Mouse (Mus musculus): Measurements from ENCODE around the gene Gdpd3. TPM values are rescaled to one million over a fixed set of nuclear protein-coding genes. Genes with fewer than 3 reads are reported as not detected.

The Gdpd3 gene
- total and polyA plus RNA-seq, 3 experiments = 1.3 to 1.6 (median 1.5) TPM

- dilution Hi-C loops (cut with MboI; ENCODE audit: extremely low pct_ligation_motif_present, extremely low pct_unique_long_range_greater_than_20kb, low sequenced_read_pairs) (no loop called here), in situ Hi-C loops (cut with MboI; ENCODE audit: low pct_ligation_motif_present, low pct_unique_long_range_greater_than_20kb, low sequenced_read_pairs) (no loop called here)
- peaks cover 16% of the 10 kb centered on the region for H3K79me2 ChIP-seq (replicated peaks; ENCODE audit: control insufficient read depth, extremely low read depth, insufficient read depth, poor library complexity, severe bottlenecking)
- H3K4me1 ChIP-seq (ENCODE audit: control insufficient read depth in 1 of 2, insufficient read depth in 2 of 2) = peaks cover 0 to 9% of the 10 kb centered on the region in 2 experiments; a peak in 2 of 4 replicates
- H3K27me3 ChIP-seq (replicated peaks) = no peaks in the 10 kb centered on the region
- H3K27ac ChIP-seq (ENCODE audit: insufficient read depth, low read depth) = no peak overlapping the region
- no peak overlapping the region for H3K4me2 ChIP-seq (ENCODE audit: insufficient read depth, low read depth, poor library complexity, severe bottlenecking)
- H3K4me3 ChIP-seq (replicated peaks in 1 of 3; ENCODE audit: low read depth in 2 of 3, low read length in 2 of 3, poor library complexity in 1 of 3) = no peak overlapping the region
- no peaks in the 10 kb centered on the region for H3K9me3 ChIP-seq (replicated peaks; ENCODE audit: low read length)
- no peak overlapping the region for H3K9ac ChIP-seq (ENCODE audit: insufficient read depth, low read depth)
- H3K36me3 ChIP-seq (replicated peaks in 1 of 2; ENCODE audit: control insufficient read depth in 1 of 2, insufficient read depth in 1 of 2, low read length in 1 of 2) = peaks cover 3 to 9% of the 10 kb centered on the region in 2 experiments
- no peak for DNase-seq (ENCODE audit: extremely low read depth)
- TF ChIP-seq TCF12 (IDR thresholded peaks at IDR 0.05; ENCODE audit: low read depth, low read length) = no peak
- no peak for TF ChIP-seq JUN (IDR thresholded peaks at IDR 0.05; ENCODE audit: insufficient read depth, low read depth, low read length)
- no peak for TF ChIP-seq RCOR1 (conservative IDR thresholded peaks at IDR 0.05; ENCODE audit: low read depth, low read length)
- no peak for TF ChIP-seq MAFK (IDR thresholded peaks at IDR 0.05; ENCODE audit: insufficient replicate concordance, low read length)
- TF ChIP-seq ZKSCAN1 (IDR thresholded peaks at IDR 0.05; ENCODE audit: borderline replicate concordance, low read depth, low read length) = no peak
- no peak for TF ChIP-seq HCFC1 (IDR thresholded peaks at IDR 0.05; ENCODE audit: low read depth, low read length)
- TF ChIP-seq BHLHE40 (IDR thresholded peaks at IDR 0.05; ENCODE audit: low read depth, low read length) = no peak
- no peak for TF ChIP-seq MYC (IDR thresholded peaks at IDR 0.05; ENCODE audit: low read depth, low read length)
- TF ChIP-seq GABPA (IDR thresholded peaks at IDR 0.05; ENCODE audit: insufficient replicate concordance, low read depth, low read length) = no peak
- no peak for TF ChIP-seq MEF2A (IDR thresholded peaks at IDR 0.05; ENCODE audit: borderline replicate concordance, low read depth, low read length)
- no peak for TF ChIP-seq NRF1 (IDR thresholded peaks at IDR 0.05; ENCODE audit: low read depth, low read length)
- no peak for TF ChIP-seq ZC3H11A (IDR thresholded peaks at IDR 0.05; ENCODE audit: low read depth, low read length)
- TF ChIP-seq MAZ (IDR thresholded peaks at IDR 0.05; ENCODE audit: low read depth, low read length) = no peak
- TF ChIP-seq IRF4 (IDR thresholded peaks at IDR 0.05; ENCODE audit: low read depth, low read length) = no peak
- no peak for TF ChIP-seq USF2 (conservative IDR thresholded peaks at IDR 0.05; ENCODE audit: low read depth, low read length)
- no peak for TF ChIP-seq CHD1 (IDR thresholded peaks at IDR 0.05; ENCODE audit: low read depth, low read length)
Measured at GRCm38 (mm10) chr7:126802134-126802889, 36.2 kb downstream of the Gdpd3 start.

DNA sequence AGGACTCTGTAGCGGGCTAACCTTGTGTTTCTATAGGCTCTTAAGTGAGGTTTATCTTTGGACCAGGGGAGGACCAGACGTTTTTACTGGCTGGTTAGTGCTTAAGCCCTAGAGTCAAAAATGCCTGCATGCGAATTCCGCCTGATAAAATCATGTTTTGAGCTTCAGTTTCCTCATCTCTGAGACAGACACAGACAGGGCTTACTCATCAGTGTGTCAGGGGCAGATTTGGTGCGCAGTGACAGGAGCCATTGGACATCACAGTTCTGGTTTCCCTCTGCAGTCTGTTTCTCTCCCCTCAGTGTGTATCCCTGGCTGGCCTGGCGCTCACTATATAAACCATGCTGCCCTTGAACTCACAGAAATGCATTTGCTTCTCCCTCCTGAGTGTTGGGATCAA lies 37.0 kb downstream of the Gdpd3 start:
- no peak for DNase-seq (ENCODE audit: extremely low read depth)
- H3K36me3 ChIP-seq (replicated peaks in 1 of 2; ENCODE audit: control insufficient read depth in 1 of 2, insufficient read depth in 1 of 2, low read length in 1 of 2) = peaks cover 0 to 4% of the 10 kb centered on the region in 2 experiments
- no peak overlapping the region for H3K4me2 ChIP-seq (ENCODE audit: insufficient read depth, low read depth, poor library complexity, severe bottlenecking)
- no peaks in the 10 kb centered on the region for H3K9me3 ChIP-seq (replicated peaks; ENCODE audit: low read length)
- H3K4me3 ChIP-seq (replicated peaks in 1 of 3; ENCODE audit: low read depth in 2 of 3, low read length in 2 of 3, poor library complexity in 1 of 3) = no peak overlapping the region
- H3K79me2 ChIP-seq (replicated peaks; ENCODE audit: control insufficient read depth, extremely low read depth, insufficient read depth, poor library complexity, severe bottlenecking) = peaks cover 7% of the 10 kb centered on the region
- in situ Hi-C loops (cut with MboI; ENCODE audit: low pct_ligation_motif_present, low pct_unique_long_range_greater_than_20kb, low sequenced_read_pairs) = no loop called here
- no peaks in the 10 kb centered on the region for H3K27me3 ChIP-seq (replicated peaks)
- no peak overlapping the region for H3K9ac ChIP-seq (ENCODE audit: insufficient read depth, low read depth)
- dilution Hi-C loops (cut with MboI; ENCODE audit: extremely low pct_ligation_motif_present, extremely low pct_unique_long_range_greater_than_20kb, low sequenced_read_pairs) = no loop called here
- H3K4me1 ChIP-seq (ENCODE audit: control insufficient read depth in 1 of 2, insufficient read depth in 2 of 2) = peaks cover 0 to 16% of the 10 kb centered on the region in 2 experiments; a peak in 2 of 4 replicates
- TF ChIP-seq POLR2A (IDR thresholded peaks at IDR 0.05; ENCODE audit: low read depth, low read length) = no peak
- TF ChIP-seq NELFE (IDR thresholded peaks at IDR 0.05; ENCODE audit: low read depth, low read length) = no peak
- no peak for TF ChIP-seq JUND (conservative IDR thresholded peaks at IDR 0.05; ENCODE audit: low read depth, low read length)
- TF ChIP-seq ZKSCAN1 (IDR thresholded peaks at IDR 0.05; ENCODE audit: borderline replicate concordance, low read depth, low read length) = no peak
- no peak for TF ChIP-seq CHD1 (IDR thresholded peaks at IDR 0.05; ENCODE audit: low read depth, low read length)
- TF ChIP-seq CTCF (conservative IDR thresholded peaks at IDR 0.05 in 1 of 2, IDR thresholded peaks at IDR 0.05 in 1 of 2; ENCODE audit: low read depth in 2 of 2, low read length in 2 of 2) = no peak
- TF ChIP-seq JUN (IDR thresholded peaks at IDR 0.05; ENCODE audit: insufficient read depth, low read depth, low read length) = no peak
- TF ChIP-seq MXI1 (IDR thresholded peaks at IDR 0.05; ENCODE audit: low read depth, low read length) = no peak
- TF ChIP-seq RCOR1 (conservative IDR thresholded peaks at IDR 0.05; ENCODE audit: low read depth, low read length) = no peak
- no peak for TF ChIP-seq CHD2 (IDR thresholded peaks at IDR 0.05; ENCODE audit: low read length)
- TF ChIP-seq KAT2A (IDR thresholded peaks at IDR 0.05; ENCODE audit: insufficient replicate concordance, low read length) = no peak
- no peak for TF ChIP-seq USF1 (IDR thresholded peaks at IDR 0.05; ENCODE audit: low read depth, low read length)
- no peak overlapping the region for H3K27ac ChIP-seq (ENCODE audit: insufficient read depth, low read depth)

Measured in CH12.LX (cell line).